Mouse (Mus musculus): ENCODE data around the gene Hcar2. TPM values are rescaled to one million over a fixed set of nuclear protein-coding genes. Genes with fewer than 3 reads are reported as not detected.

Hcar2 gene
- polyA plus RNA-seq (2012; rRNA removed) = 2.7 and 3.0 TPM in 2 replicates

DNA sequence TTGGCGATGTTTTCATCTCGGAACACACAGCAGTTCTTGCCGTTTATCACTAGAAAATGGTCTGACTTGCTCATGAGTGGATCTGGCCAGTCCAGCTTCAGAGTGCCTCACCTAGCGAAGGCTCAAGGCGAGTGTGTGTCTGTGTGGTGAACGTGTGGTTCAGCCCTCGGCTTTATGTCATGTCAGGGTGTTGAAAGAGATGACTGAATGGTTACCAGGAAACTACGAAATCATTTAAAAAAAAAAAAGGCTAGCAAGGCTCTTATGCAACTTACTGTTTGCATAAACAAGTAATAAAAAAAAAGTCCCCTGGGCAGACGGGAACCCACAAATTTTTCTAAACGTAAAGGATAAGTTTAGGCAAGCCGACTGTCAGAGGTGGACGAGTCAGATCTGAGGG is at the start of gene Hcar2:
Hcar2 (minus strand) TSS at position 135 of the 400 bp plus-strand sequence.
- DNase-seq = no peak
- H3K4me3 ChIP-seq (ENCODE audit: control insufficient read depth, insufficient read depth, low read length) = no peak within 1 kb of the TSS

DNA sequence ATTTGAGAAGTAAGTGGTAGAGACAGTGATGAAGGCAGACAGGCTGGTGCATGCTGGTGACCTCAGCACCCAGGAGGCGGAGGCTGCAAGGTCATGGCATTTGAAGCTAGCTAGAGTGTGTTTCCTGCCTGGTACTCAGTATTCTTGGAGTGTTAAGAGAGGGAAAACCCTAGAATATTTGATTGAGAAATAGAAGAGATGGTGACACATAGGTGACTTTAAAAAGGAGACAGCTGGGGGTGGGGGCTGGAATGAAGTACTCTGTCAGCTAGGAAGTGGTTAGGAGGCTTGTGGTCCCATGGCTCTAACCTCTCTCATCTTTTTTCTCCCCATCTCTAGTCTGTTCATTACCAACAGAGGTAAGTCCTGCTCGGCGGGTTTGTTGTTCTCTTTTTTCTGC is 49.6 kb upstream of the Hcar2 start:
- Histone ChIP-seq H3K4me1 (replicated peaks; ENCODE audit: control insufficient read depth, insufficient read depth, low read length) (peaks cover 15% of the 10 kb centered on the region), H3K4me3 (ENCODE audit: control insufficient read depth, insufficient read depth, low read length) (no peak overlapping the region), H3K27ac (ENCODE audit: control insufficient read depth, insufficient read depth, low read length) (peak overlapping the region; percentile 14; the same call in 1 of the 2 replicates), H3K27me3 (ENCODE audit: control insufficient read depth, insufficient read depth, low read length) (no peaks in the 10 kb centered on the region), H3K36me3 (ENCODE audit: control insufficient read depth, insufficient read depth, low read length) (peaks cover 23% of the 10 kb centered on the region)
- TF ChIP-seq CTCF (IDR thresholded peaks at IDR 0.05; ENCODE audit: borderline replicate concordance, control insufficient read depth, extremely low read depth, insufficient read depth, low read length, poor library complexity) (no peak), POLR2A (IDR thresholded peaks at IDR 0.05; ENCODE audit: control insufficient read depth, extremely low read depth, insufficient read depth, low read length, poor library complexity) (no peak)
- WGBS = 17% methylated on average over 3 of the region's 3 CpGs
- DNase-seq = no peak

More for the DNA sequence above, at the start of gene Hcar2:
- H3K27ac ChIP-seq (ENCODE audit: control insufficient read depth, insufficient read depth, low read length) = no peak within 1 kb of the TSS
- TF ChIP-seq POLR2A (IDR thresholded peaks at IDR 0.05; ENCODE audit: control insufficient read depth, extremely low read depth, insufficient read depth, low read length, poor library complexity) (no peak), CTCF (IDR thresholded peaks at IDR 0.05; ENCODE audit: borderline replicate concordance, control insufficient read depth, extremely low read depth, insufficient read depth, low read length, poor library complexity) (no peak)
- H3K36me3 ChIP-seq (ENCODE audit: control insufficient read depth, insufficient read depth, low read length) = no peaks in the 10 kb centered on the region
- H3K27me3 ChIP-seq (ENCODE audit: control insufficient read depth, insufficient read depth, low read length) = no peaks in the 10 kb centered on the region
- H3K4me1 ChIP-seq (replicated peaks; ENCODE audit: control insufficient read depth, insufficient read depth, low read length) = no peaks in the 10 kb centered on the region
- 63% methylated on average over 12 of the region's 12 CpGs for WGBS

DNA sequence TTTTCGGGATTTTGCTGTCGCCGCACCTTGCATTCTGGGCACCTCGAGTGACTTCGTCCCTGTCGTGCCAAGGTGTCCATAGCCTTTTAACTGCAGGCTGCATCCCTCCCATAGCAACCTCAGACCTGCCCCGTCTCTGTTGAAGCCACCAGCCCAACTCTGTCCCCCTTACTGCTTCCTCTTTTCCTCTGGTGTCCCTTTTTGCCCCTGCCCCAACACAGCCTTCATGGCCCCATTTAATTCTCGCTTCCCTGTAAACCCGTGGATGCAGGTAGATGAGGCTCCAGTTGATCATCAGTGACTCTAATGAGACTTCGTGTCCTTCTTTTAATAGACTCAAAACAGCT is 42.3 kb upstream of the Hcar2 start:
- peak overlapping the region; percentile 37; the same call in 1 of the 2 replicates for H3K27ac ChIP-seq (ENCODE audit: control insufficient read depth, insufficient read depth, low read length)
- 5% methylated on average over 10 of the region's 10 CpGs for WGBS
- no peak for TF ChIP-seq CTCF (IDR thresholded peaks at IDR 0.05; ENCODE audit: borderline replicate concordance, control insufficient read depth, extremely low read depth, insufficient read depth, low read length, poor library complexity)
- TF ChIP-seq POLR2A (IDR thresholded peaks at IDR 0.05; ENCODE audit: control insufficient read depth, extremely low read depth, insufficient read depth, low read length, poor library complexity) = no peak
- peaks cover 10% of the 10 kb centered on the region for H3K4me1 ChIP-seq (replicated peaks; ENCODE audit: control insufficient read depth, insufficient read depth, low read length)
- H3K4me3 ChIP-seq (ENCODE audit: control insufficient read depth, insufficient read depth, low read length) = peak overlapping the region; percentile 77
- no peaks in the 10 kb centered on the region for H3K27me3 ChIP-seq (ENCODE audit: control insufficient read depth, insufficient read depth, low read length)
- H3K36me3 ChIP-seq (ENCODE audit: control insufficient read depth, insufficient read depth, low read length) = no peaks in the 10 kb centered on the region
- no peak for DNase-seq

DNA sequence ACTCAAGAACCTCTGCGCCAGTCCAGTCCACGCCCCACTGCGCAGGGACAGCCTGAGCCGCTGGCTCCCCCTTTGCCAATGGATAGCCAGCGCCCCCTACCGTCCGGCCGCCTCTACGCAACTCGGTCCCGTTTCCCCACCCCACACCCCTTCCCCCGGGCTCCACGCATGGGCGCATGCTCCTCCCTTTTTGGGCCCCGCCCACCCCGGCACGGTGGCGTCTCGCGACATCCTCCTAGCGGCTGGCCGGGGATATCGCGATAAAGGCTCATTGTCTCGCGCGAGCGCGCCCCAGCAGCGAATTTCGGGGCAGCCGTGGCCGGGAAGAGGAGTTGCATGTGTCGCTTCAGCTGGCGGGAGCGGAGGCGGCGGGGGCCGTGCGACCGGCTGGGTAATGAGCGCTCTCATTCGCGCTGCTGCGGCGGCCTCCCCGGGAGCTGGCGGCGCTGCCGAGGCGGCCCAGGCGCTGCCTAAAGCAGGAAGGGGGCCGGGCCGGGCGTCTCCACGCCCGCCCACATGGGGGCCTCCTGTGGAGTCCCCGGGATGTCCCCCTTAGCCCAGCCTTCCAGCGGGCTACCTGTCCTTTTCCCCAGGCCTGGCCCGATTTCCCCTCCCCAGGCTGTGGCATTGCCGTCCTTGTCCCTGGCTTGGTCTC is 41.8 kb upstream of the Hcar2 start, which contains the start of gene Denr:
Denr (plus strand) TSS at position 200 of the 655 bp plus-strand sequence.
- peaks cover 10% of the 10 kb centered on the region for H3K4me1 ChIP-seq (replicated peaks; ENCODE audit: control insufficient read depth, insufficient read depth, low read length)
- peak; percentile 100 for DNase-seq
- H3K27ac ChIP-seq (ENCODE audit: control insufficient read depth, insufficient read depth, low read length) = peak within 1 kb of the TSS; percentile 37; the same call in 1 of the 2 replicates
- TF ChIP-seq POLR2A (IDR thresholded peaks at IDR 0.05; ENCODE audit: control insufficient read depth, extremely low read depth, insufficient read depth, low read length, poor library complexity) (peak; percentile 73), CTCF (IDR thresholded peaks at IDR 0.05; ENCODE audit: borderline replicate concordance, control insufficient read depth, extremely low read depth, insufficient read depth, low read length, poor library complexity) (peak; percentile 85)
- peak within 1 kb of the TSS; percentile 77 for H3K4me3 ChIP-seq (ENCODE audit: control insufficient read depth, insufficient read depth, low read length)
- WGBS = under 1% methylated on average over 61 of the region's 61 CpGs
- H3K36me3 ChIP-seq (ENCODE audit: control insufficient read depth, insufficient read depth, low read length) = no peaks in the 10 kb centered on the region
- H3K27me3 ChIP-seq (ENCODE audit: control insufficient read depth, insufficient read depth, low read length) = no peaks in the 10 kb centered on the region

DNA sequence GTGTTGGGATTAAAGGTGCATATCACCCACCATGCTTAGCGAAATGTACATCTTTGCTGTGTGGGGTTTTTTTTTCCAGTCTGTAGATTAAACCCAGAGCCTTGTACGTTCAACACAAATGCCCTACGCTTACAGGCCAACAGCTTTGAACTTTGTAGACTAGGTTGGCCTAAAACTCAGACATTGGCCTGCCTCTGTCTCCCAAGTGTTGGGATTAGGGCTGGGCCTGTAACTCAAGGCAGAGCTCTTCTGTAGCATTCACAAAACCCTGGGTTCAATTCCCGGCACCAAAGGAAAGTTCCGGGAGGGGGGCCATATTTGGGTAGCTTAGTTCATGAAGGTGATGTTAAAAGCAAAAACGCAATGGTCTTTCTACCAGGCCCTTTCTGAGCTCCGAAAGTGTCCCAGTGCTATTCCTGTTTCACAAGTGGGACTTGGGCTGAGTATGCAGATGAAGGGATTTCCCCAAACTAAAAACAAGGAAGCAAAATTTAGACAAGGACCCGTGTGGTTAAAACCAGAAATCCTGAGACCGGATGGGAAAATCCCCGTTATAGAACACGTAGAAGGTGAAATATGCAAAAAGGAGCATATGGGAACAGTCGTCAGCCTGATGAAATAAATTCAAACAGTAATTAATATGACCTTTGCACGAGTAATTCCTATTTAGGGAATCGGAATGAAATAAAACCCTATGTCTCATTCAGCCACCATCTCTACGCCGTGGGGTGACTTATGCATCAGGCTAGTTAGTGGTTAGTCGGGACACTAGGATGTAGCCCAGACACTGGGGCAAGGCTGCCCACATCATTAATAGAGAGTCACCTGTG is 41.1 kb upstream of the Hcar2 start:
- H3K4me3 ChIP-seq (ENCODE audit: control insufficient read depth, insufficient read depth, low read length) = no peak overlapping the region
- no peak for DNase-seq
- 50% methylated on average over 17 of the region's 17 CpGs for WGBS

DNA sequence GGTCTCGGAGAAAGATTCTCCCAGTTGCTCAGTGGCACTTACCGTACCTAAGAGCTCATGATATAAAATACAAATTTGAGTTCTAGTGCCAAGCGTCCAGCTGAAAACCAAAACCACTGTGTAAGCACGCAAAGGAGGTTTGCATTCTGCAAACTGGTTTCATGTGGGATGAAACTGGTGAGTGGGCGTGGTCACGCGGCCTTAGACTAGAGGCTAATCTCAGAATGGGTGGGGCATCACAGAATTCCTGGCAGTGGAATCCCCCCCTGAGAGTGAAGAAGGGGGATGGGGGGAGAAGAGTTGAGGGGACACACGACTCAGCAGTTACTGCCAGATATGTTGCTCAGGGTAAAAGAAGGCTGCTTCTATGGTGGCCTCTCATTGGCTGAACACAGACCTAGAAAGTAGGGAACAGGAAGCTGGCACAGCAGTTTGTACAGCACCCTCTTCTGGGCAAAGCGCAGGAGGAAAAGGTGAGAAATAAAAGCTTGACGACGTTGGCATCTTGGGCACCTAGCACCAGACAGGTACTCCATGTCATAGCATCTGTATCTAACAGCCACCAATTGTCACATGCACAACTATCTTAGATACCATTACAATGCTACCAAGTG is 38.9 kb upstream of the Hcar2 start:
- 75% methylated on average over 11 of the region's 11 CpGs for whole genome bisulfite sequencing
- Histone ChIP-seq H3K4me1 (replicated peaks; ENCODE audit: control insufficient read depth, insufficient read depth, low read length) (peaks cover 10% of the 10 kb centered on the region), H3K36me3 (ENCODE audit: control insufficient read depth, insufficient read depth, low read length) (no peaks in the 10 kb centered on the region), H3K27ac (ENCODE audit: control insufficient read depth, insufficient read depth, low read length) (no peak overlapping the region), H3K27me3 (ENCODE audit: control insufficient read depth, insufficient read depth, low read length) (no peaks in the 10 kb centered on the region), H3K4me3 (ENCODE audit: control insufficient read depth, insufficient read depth, low read length) (no peak overlapping the region)
- TF ChIP-seq POLR2A (IDR thresholded peaks at IDR 0.05; ENCODE audit: control insufficient read depth, extremely low read depth, insufficient read depth, low read length, poor library complexity) (no peak), CTCF (IDR thresholded peaks at IDR 0.05; ENCODE audit: borderline replicate concordance, control insufficient read depth, extremely low read depth, insufficient read depth, low read length, poor library complexity) (no peak)
- no peak for DNase-seq

More for the DNA sequence above, 41.1 kb upstream of the Hcar2 start:
- Histone ChIP-seq H3K27me3 (ENCODE audit: control insufficient read depth, insufficient read depth, low read length) (no peaks in the 10 kb centered on the region), H3K4me1 (replicated peaks; ENCODE audit: control insufficient read depth, insufficient read depth, low read length) (peaks cover 10% of the 10 kb centered on the region), H3K36me3 (ENCODE audit: control insufficient read depth, insufficient read depth, low read length) (no peaks in the 10 kb centered on the region), H3K27ac (ENCODE audit: control insufficient read depth, insufficient read depth, low read length) (no peak overlapping the region)
- no peak for TF ChIP-seq POLR2A (IDR thresholded peaks at IDR 0.05; ENCODE audit: control insufficient read depth, extremely low read depth, insufficient read depth, low read length, poor library complexity)
- TF ChIP-seq CTCF (IDR thresholded peaks at IDR 0.05; ENCODE audit: borderline replicate concordance, control insufficient read depth, extremely low read depth, insufficient read depth, low read length, poor library complexity) = no peak
